Mouse (Mus musculus): ENCODE data around the gene Pde1a. TPM values are rescaled to one million over a fixed set of nuclear protein-coding genes. Genes with fewer than 3 reads are reported as not detected.

Gene Pde1a
- polyA plus RNA-seq, 1 experiment from 2014 or later, result 10.8 TPM

GRCm38 (mm10) chr2:80086891-80087290 is 42.4 kb downstream of the Pde1a start:
- Histone ChIP-seq H3K9ac (no peak overlapping the region), H3K27me3 (no peaks in the 10 kb centered on the region), H3K27ac (replicated peaks) (no peak overlapping the region), H3K4me2 (replicated peaks) (no peak overlapping the region), H3K4me3 (replicated peaks) (no peak overlapping the region), H3K36me3 (no peaks in the 10 kb centered on the region), H3K4me1 (no peaks in the 10 kb centered on the region), H3K9me3 (replicated peaks) (no peaks in the 10 kb centered on the region)
- no peak for ATAC-seq (ENCODE audit: insufficient number of reproducible peaks, low FRiP score, low TSS enrichment, low read depth)
- WGBS, result 74% methylated on average over 2 of the region's 2 CpGs

- no peaks in the 10 kb centered on the region for H3K27me3 ChIP-seq
- WGBS, result 57% methylated on average over 9 of the region's 9 CpGs
- no peak for ATAC-seq (ENCODE audit: insufficient number of reproducible peaks, low FRiP score, low TSS enrichment, low read depth)
- no peak overlapping the region for H3K27ac ChIP-seq (replicated peaks)
- H3K9me3 ChIP-seq (replicated peaks), result no peaks in the 10 kb centered on the region
- no peak overlapping the region for H3K9ac ChIP-seq
- no peak overlapping the region for H3K4me2 ChIP-seq (replicated peaks)
- no peak overlapping the region for H3K4me3 ChIP-seq (replicated peaks)
- no peaks in the 10 kb centered on the region for H3K36me3 ChIP-seq
- no peaks in the 10 kb centered on the region for H3K4me1 ChIP-seq
Observed at GRCm38 (mm10) chr2:80080090-80080821, 49.0 kb downstream of the Pde1a start.

GRCm38 (mm10) chr2:80079618-80080017 is 49.6 kb downstream of the Pde1a start:
- Histone ChIP-seq H3K4me2 (replicated peaks) (no peak overlapping the region), H3K9ac (no peak overlapping the region)
- ATAC-seq (ENCODE audit: insufficient number of reproducible peaks, low FRiP score, low TSS enrichment, low read depth), result no peak

GRCm38 (mm10) chr2:80076323-80076722 is 52.9 kb downstream of the Pde1a start:
- no peaks in the 10 kb centered on the region for H3K27me3 ChIP-seq
- H3K27ac ChIP-seq (replicated peaks), result no peak overlapping the region
- H3K4me3 ChIP-seq (replicated peaks), result no peak overlapping the region
- 0 out of 2 replicates have a peak, but pooled peaks cover 4% of the 10 kb centered on the region for H3K4me1 ChIP-seq
- no peaks in the 10 kb centered on the region for H3K36me3 ChIP-seq
- no peak overlapping the region for H3K9ac ChIP-seq
- WGBS, result 86% methylated on average over 4 of the region's 4 CpGs
- no peak overlapping the region for H3K4me2 ChIP-seq (replicated peaks)
- no peak for ATAC-seq (ENCODE audit: insufficient number of reproducible peaks, low FRiP score, low TSS enrichment, low read depth)
- H3K9me3 ChIP-seq (replicated peaks), result no peaks in the 10 kb centered on the region

More at GRCm38 (mm10) chr2:80079618-80080017, 49.6 kb downstream of the Pde1a start:
- WGBS, result 76% methylated on average over 4 of the region's 4 CpGs
- Histone ChIP-seq H3K27me3 (no peaks in the 10 kb centered on the region), H3K9me3 (replicated peaks) (no peaks in the 10 kb centered on the region), H3K36me3 (no peaks in the 10 kb centered on the region), H3K4me1 (no peaks in the 10 kb centered on the region), H3K27ac (replicated peaks) (no peak overlapping the region), H3K4me3 (replicated peaks) (no peak overlapping the region)

- Histone ChIP-seq H3K27me3 (no peaks in the 10 kb centered on the region), H3K4me3 (replicated peaks) (no peak overlapping the region), H3K9me3 (replicated peaks) (no peaks in the 10 kb centered on the region), H3K36me3 (no peaks in the 10 kb centered on the region), H3K4me1 (0 out of 2 replicates have a peak, but pooled peaks cover 4% of the 10 kb centered on the region), H3K27ac (replicated peaks) (no peak overlapping the region), H3K9ac (no peak overlapping the region), H3K4me2 (replicated peaks) (no peak overlapping the region)
- ATAC-seq (ENCODE audit: insufficient number of reproducible peaks, low FRiP score, low TSS enrichment, low read depth), result no peak
- WGBS, result 84% methylated on average over 2 of the region's 2 CpGs
Observed at GRCm38 (mm10) chr2:80074531-80074930, 54.7 kb downstream of the Pde1a start.

GRCm38 (mm10) chr2:80074046-80074445 is 55.2 kb downstream of the Pde1a start:
- H3K4me3 ChIP-seq (replicated peaks), result no peak overlapping the region
- H3K27me3 ChIP-seq, result no peaks in the 10 kb centered on the region
- no peaks in the 10 kb centered on the region for H3K36me3 ChIP-seq
- H3K9me3 ChIP-seq (replicated peaks), result no peaks in the 10 kb centered on the region
- no peak for ATAC-seq (ENCODE audit: insufficient number of reproducible peaks, low FRiP score, low TSS enrichment, low read depth)
- H3K27ac ChIP-seq (replicated peaks), result no peak overlapping the region
- 0 out of 2 replicates have a peak, but pooled peaks cover 4% of the 10 kb centered on the region for H3K4me1 ChIP-seq
- H3K9ac ChIP-seq, result no peak overlapping the region
- no peak overlapping the region for H3K4me2 ChIP-seq (replicated peaks)
- WGBS, result 32% methylated on average over 5 of the region's 5 CpGs

GRCm38 (mm10) chr2:80073426-80073825 is 55.8 kb downstream of the Pde1a start:
- H3K27me3 ChIP-seq, result no peaks in the 10 kb centered on the region
- no peak overlapping the region for H3K27ac ChIP-seq (replicated peaks)
- H3K9ac ChIP-seq, result no peak overlapping the region
- H3K4me3 ChIP-seq (replicated peaks), result no peak overlapping the region
- H3K4me2 ChIP-seq (replicated peaks), result no peak overlapping the region
- H3K36me3 ChIP-seq, result no peaks in the 10 kb centered on the region
- H3K4me1 ChIP-seq, result 0 out of 2 replicates have a peak, but pooled peaks cover 4% of the 10 kb centered on the region
- WGBS, result 67% methylated on average over 2 of the region's 2 CpGs
- ATAC-seq (ENCODE audit: insufficient number of reproducible peaks, low FRiP score, low TSS enrichment, low read depth), result no peak
- no peaks in the 10 kb centered on the region for H3K9me3 ChIP-seq (replicated peaks)

GRCm38 (mm10) chr2:80069745-80070144 is 59.5 kb downstream of the Pde1a start:
- no peak overlapping the region for H3K4me3 ChIP-seq (replicated peaks)
- no peaks in the 10 kb centered on the region for H3K9me3 ChIP-seq (replicated peaks)
- H3K36me3 ChIP-seq, result no peaks in the 10 kb centered on the region
- ATAC-seq (ENCODE audit: insufficient number of reproducible peaks, low FRiP score, low TSS enrichment, low read depth), result no peak
- WGBS, result 39% methylated on average over 3 of the region's 3 CpGs
- 0 out of 2 replicates have a peak, but pooled peaks cover 4% of the 10 kb centered on the region for H3K4me1 ChIP-seq
- no peak overlapping the region for H3K27ac ChIP-seq (replicated peaks)
- H3K4me2 ChIP-seq (replicated peaks), result no peak overlapping the region
- H3K27me3 ChIP-seq, result no peaks in the 10 kb centered on the region
- H3K9ac ChIP-seq, result no peak overlapping the region

GRCm38 (mm10) chr2:80066449-80066848 is 62.8 kb downstream of the Pde1a start:
- Histone ChIP-seq H3K9ac (no peak overlapping the region), H3K36me3 (no peaks in the 10 kb centered on the region), H3K27ac (replicated peaks) (no peak overlapping the region), H3K4me1 (no peaks in the 10 kb centered on the region), H3K9me3 (replicated peaks) (no peaks in the 10 kb centered on the region), H3K4me2 (replicated peaks) (no peak overlapping the region), H3K27me3 (no peaks in the 10 kb centered on the region), H3K4me3 (replicated peaks) (no peak overlapping the region)
- 54% methylated on average over 4 of the region's 4 CpGs for WGBS
- no peak for ATAC-seq (ENCODE audit: insufficient number of reproducible peaks, low FRiP score, low TSS enrichment, low read depth)

- 0 out of 2 replicates have a peak, but pooled peaks cover 3% of the 10 kb centered on the region for H3K4me1 ChIP-seq
- H3K4me2 ChIP-seq (replicated peaks), result no peak overlapping the region
- ATAC-seq (ENCODE audit: insufficient number of reproducible peaks, low FRiP score, low TSS enrichment, low read depth), result no peak
- H3K27ac ChIP-seq (replicated peaks), result no peak overlapping the region
- H3K36me3 ChIP-seq, result no peaks in the 10 kb centered on the region
- no peak overlapping the region for H3K4me3 ChIP-seq (replicated peaks)
- H3K9ac ChIP-seq, result no peak overlapping the region
- no peaks in the 10 kb centered on the region for H3K9me3 ChIP-seq (replicated peaks)
- no peaks in the 10 kb centered on the region for H3K27me3 ChIP-seq
Observed at GRCm38 (mm10) chr2:80056062-80056461, 73.2 kb downstream of the Pde1a start.

- Histone ChIP-seq H3K27me3 (no peaks in the 10 kb centered on the region), H3K4me3 (replicated peaks) (no peak overlapping the region), H3K9me3 (replicated peaks) (no peaks in the 10 kb centered on the region), H3K36me3 (no peaks in the 10 kb centered on the region), H3K27ac (replicated peaks) (no peak overlapping the region), H3K4me1 (0 out of 2 replicates have a peak, but pooled peaks cover 3% of the 10 kb centered on the region), H3K9ac (no peak overlapping the region), H3K4me2 (replicated peaks) (no peak overlapping the region)
- ATAC-seq (ENCODE audit: insufficient number of reproducible peaks, low FRiP score, low TSS enrichment, low read depth), result peak; percentile 63; the same call in 1 of the 2 replicates
- 40% methylated on average over 3 of the region's 3 CpGs for WGBS
Observed at GRCm38 (mm10) chr2:80054042-80054441, 75.2 kb downstream of the Pde1a start.

All from embryonic facial prominence, embryonic 15.5 days (tissue).